Mouse (Mus musculus) embryonic facial prominence, embryonic 12.5 days (tissue): Measurements from ENCODE around the gene Kank1. TPM values are rescaled to one million over a fixed set of nuclear protein-coding genes. Genes with fewer than 3 reads are reported as not detected.
A peak's percentile ranks its signal among the peaks of the same experiment; 100 is the strongest.

Experiments
- ATAC-seq: fragments of 200-750 bp; cut with Nextera tagmentation; 2 replicates; pipeline ENCODE4 v1.8.0; 2017; ENCODE audit not compliant: insufficient number of reproducible peaks, insufficient read depth, low FRiP score, low TSS enrichment
- H3K27ac ChIP-seq: fragments of 300-500 bp; sonication (generic); 2 replicates; pipeline ENCODE4 v1.5.1; 2016; ENCODE audit warnings: mild to moderate bottlenecking
- H3K27me3 ChIP-seq: fragments of 300-500 bp; sonication (generic); 2 replicates; pipeline ENCODE4 v1.6.1; 2016; ENCODE audit warnings: mild to moderate bottlenecking, moderate library complexity
- H3K36me3 ChIP-seq: fragments of 300-500 bp; sonication (generic); 2 replicates; pipeline ENCODE4 v1.6.1; 2016; ENCODE audit warnings: mild to moderate bottlenecking
- H3K4me1 ChIP-seq: fragments of 300-500 bp; sonication (generic); 2 replicates; pipeline ENCODE4 v1.6.1; 2016
- H3K4me2 ChIP-seq: fragments of 300-500 bp; sonication (generic); replicated peaks from 2 replicates; pipeline ENCODE4 v1.6.1; 2016; ENCODE audit warnings: mild to moderate bottlenecking, moderate library complexity
- H3K4me3 ChIP-seq: fragments of 300-500 bp; sonication (generic); 2 replicates; pipeline ENCODE4 v1.5.1; 2016; ENCODE audit warnings: mild to moderate bottlenecking
- H3K9ac ChIP-seq: fragments of 300-500 bp; sonication (generic); 2 replicates; pipeline ENCODE4 v1.6.1; 2016; ENCODE audit warnings: mild to moderate bottlenecking, moderate library complexity
- H3K9me3 ChIP-seq: fragments of 300-500 bp; sonication (generic); 2 replicates; pipeline ENCODE4 v1.6.1; 2016; ENCODE audit warnings: mild to moderate bottlenecking, moderate library complexity
- WGBS: fragments of 180-500 bp; shearing (Covaris S2); methylation state at CpG from one replicate; pipeline ENCODE4 v1.1.7; 2016; 5-methylcytosine and 5-hydroxymethylcytosine counted together
- polyA plus RNA-seq: library from polyadenylated mRNA; unstranded; fragments of >200 nt; fragmentation: Nextera tagmentation; extraction: Ambion mirVana; gene quantifications from 2 replicates; pipeline ENCODE4 v1.2.1, GENCODE M21; 2016

Kank1 gene
- polyA plus RNA-seq, 1 experiment from 2014 or later: 27.6 TPM

DNA sequence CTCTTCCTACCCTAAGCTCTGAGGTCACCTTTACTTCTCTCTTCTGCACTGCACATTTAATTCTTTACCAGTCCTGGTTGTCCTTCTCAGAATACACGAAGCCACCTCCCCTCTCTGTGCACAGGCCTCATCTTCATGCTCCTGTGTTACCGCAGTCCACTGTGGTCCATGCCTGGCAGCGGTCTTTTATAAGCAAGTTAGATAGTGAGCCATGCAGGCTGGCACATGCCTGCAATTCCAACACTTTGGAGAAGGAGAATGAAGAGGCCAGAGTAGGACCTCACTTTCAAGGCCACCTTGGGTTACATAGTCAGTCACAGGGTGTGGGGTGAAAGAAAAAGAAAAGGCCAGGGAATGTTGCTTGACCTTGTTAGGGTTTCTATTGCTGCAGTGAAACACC, 16.9 kb downstream of the Kank1 start:
- H3K27me3 ChIP-seq: no peaks in the 10 kb centered on the region
- H3K9ac ChIP-seq: no peak overlapping the region
- no peaks in the 10 kb centered on the region for H3K4me1 ChIP-seq
- no peak overlapping the region for H3K27ac ChIP-seq
- H3K4me3 ChIP-seq: no peak overlapping the region
- no peaks in the 10 kb centered on the region for H3K9me3 ChIP-seq
- 83% methylated on average over 3 of the region's 3 CpGs for WGBS
- ATAC-seq: no peak
- no peaks in the 10 kb centered on the region for H3K36me3 ChIP-seq
- no peak overlapping the region for H3K4me2 ChIP-seq

DNA sequence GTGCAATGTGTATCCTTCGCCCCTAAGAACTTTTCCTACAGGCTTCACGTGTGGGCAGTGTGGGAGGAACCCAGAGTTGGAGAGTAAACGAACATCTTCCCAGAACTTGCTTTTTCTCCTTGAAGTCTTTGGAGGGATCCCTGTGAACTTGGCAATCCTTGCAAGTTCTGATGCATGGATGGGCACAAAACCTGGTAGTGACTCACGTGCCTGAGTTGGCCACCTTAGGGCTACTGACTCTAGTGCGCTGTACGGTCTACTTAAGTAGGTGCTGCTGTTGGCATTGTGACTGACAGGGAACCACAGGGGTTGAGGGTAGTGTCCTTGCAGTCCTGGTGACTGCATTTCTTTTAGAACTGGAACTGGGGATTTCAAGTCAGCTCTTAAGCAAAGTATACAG, 21.5 kb downstream of the Kank1 start:
- no peaks in the 10 kb centered on the region for H3K4me1 ChIP-seq

GRCm38 (mm10) chr19:25266181-25266580, 29.4 kb downstream of the Kank1 start:
- Histone ChIP-seq H3K4me1 (peaks cover 7% of the 10 kb centered on the region; the same call in 1 of the 2 replicates), H3K4me2 (no peak overlapping the region), H3K36me3 (no peaks in the 10 kb centered on the region), H3K9me3 (no peaks in the 10 kb centered on the region), H3K27ac (no peak overlapping the region), H3K27me3 (no peaks in the 10 kb centered on the region), H3K9ac (no peak overlapping the region), H3K4me3 (no peak overlapping the region)
- WGBS: 67% methylated on average over 9 of the region's 9 CpGs
- no peak for ATAC-seq

More for the DNA sequence above, 21.5 kb downstream of the Kank1 start:
- Histone ChIP-seq H3K9ac (no peak overlapping the region), H3K27me3 (no peaks in the 10 kb centered on the region), H3K4me3 (no peak overlapping the region), H3K4me2 (no peak overlapping the region), H3K27ac (no peak overlapping the region), H3K9me3 (no peaks in the 10 kb centered on the region), H3K36me3 (no peaks in the 10 kb centered on the region)
- WGBS: 88% methylated on average over 6 of the region's 6 CpGs
- ATAC-seq: no peak

DNA sequence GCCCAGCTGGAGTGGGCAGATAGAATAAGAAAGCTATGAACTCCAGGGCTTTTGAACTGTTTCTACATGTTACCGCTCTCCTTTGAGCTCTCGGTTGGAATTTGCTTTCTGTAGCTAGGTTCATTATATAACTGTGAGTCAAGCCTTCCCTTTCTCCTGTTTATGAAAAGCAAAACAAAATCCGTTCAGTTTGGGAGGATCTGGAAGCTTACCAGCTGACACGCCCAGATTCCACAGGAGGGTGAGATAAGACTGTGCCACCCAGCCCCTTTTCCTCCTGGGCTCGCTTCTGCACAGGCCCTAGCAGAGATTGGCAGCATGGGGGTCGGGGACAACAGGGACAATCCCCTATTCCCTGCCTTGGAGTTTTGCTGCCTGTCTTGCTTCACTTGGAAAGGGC, 30.5 kb downstream of the Kank1 start:
- Histone ChIP-seq H3K9ac (no peak overlapping the region), H3K4me1 (peaks cover 8% of the 10 kb centered on the region; the same call in 1 of the 2 replicates), H3K4me2 (no peak overlapping the region), H3K4me3 (no peak overlapping the region), H3K9me3 (no peaks in the 10 kb centered on the region), H3K27ac (no peak overlapping the region), H3K36me3 (no peaks in the 10 kb centered on the region), H3K27me3 (no peaks in the 10 kb centered on the region)
- ATAC-seq: no peak
- 47% methylated on average over 6 of the region's 6 CpGs for WGBS

GRCm38 (mm10) chr19:25268532-25268931, 31.8 kb downstream of the Kank1 start:
- no peak overlapping the region for H3K4me3 ChIP-seq
- H3K4me1 ChIP-seq: peaks cover 8% of the 10 kb centered on the region; the same call in 1 of the 2 replicates
- no peaks in the 10 kb centered on the region for H3K36me3 ChIP-seq
- H3K4me2 ChIP-seq: no peak overlapping the region
- no peak for ATAC-seq
- no peaks in the 10 kb centered on the region for H3K9me3 ChIP-seq
- no peaks in the 10 kb centered on the region for H3K27me3 ChIP-seq
- H3K27ac ChIP-seq: no peak overlapping the region
- no peak overlapping the region for H3K9ac ChIP-seq
- WGBS: 88% methylated on average over 6 of the region's 6 CpGs

GRCm38 (mm10) chr19:25271591-25271990, 34.8 kb downstream of the Kank1 start:
- Histone ChIP-seq H3K36me3 (no peaks in the 10 kb centered on the region), H3K4me3 (no peak overlapping the region), H3K27me3 (no peaks in the 10 kb centered on the region), H3K9ac (no peak overlapping the region), H3K4me2 (no peak overlapping the region), H3K27ac (no peak overlapping the region), H3K9me3 (no peaks in the 10 kb centered on the region), H3K4me1 (peaks cover 12% of the 10 kb centered on the region; the same call in 1 of the 2 replicates)
- no peak for ATAC-seq
- WGBS: 48% methylated on average over 9 of the region's 9 CpGs

DNA sequence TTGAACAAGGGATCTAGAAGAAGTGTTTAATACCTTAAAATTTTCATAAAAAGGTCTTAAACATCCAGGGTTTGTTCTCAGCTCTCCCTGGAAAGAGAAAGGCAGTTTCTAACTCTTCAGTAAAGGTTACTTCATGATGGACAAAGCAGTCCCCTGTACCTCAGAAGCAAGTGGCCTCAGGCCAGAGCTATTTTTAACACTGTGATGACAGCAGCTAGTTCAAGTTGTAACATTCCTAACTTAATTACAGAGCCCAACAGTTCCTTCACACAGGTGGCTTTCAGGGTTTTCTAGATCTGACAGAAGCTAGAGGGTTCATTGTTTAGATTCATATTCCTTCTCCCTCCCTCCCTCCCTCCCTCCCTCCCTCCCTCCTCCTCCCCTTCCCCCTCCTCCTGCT, 36.4 kb downstream of the Kank1 start:
- 0 out of 2 replicates have a peak overlapping the region, but pooled peaks have one; percentile 51 for H3K27ac ChIP-seq
- no peak for ATAC-seq

GRCm38 (mm10) chr19:25276600-25277395, 40.0 kb downstream of the Kank1 start:
- ATAC-seq: no peak
- no peak overlapping the region for H3K4me3 ChIP-seq
- no peaks in the 10 kb centered on the region for H3K27me3 ChIP-seq
- H3K4me1 ChIP-seq: peaks cover 13% of the 10 kb centered on the region
- no peak overlapping the region for H3K27ac ChIP-seq
- H3K9ac ChIP-seq: no peak overlapping the region
- H3K9me3 ChIP-seq: no peaks in the 10 kb centered on the region
- WGBS: 80% methylated on average over 15 of the region's 15 CpGs
- no peaks in the 10 kb centered on the region for H3K36me3 ChIP-seq
- no peak overlapping the region for H3K4me2 ChIP-seq

More for the DNA sequence above, 36.4 kb downstream of the Kank1 start:
- no peaks in the 10 kb centered on the region for H3K27me3 ChIP-seq
- H3K9ac ChIP-seq: no peak overlapping the region
- no peak overlapping the region for H3K4me2 ChIP-seq
- H3K9me3 ChIP-seq: no peaks in the 10 kb centered on the region
- no peaks in the 10 kb centered on the region for H3K36me3 ChIP-seq
- no peak overlapping the region for H3K4me3 ChIP-seq
- H3K4me1 ChIP-seq: peaks cover 15% of the 10 kb centered on the region

DNA sequence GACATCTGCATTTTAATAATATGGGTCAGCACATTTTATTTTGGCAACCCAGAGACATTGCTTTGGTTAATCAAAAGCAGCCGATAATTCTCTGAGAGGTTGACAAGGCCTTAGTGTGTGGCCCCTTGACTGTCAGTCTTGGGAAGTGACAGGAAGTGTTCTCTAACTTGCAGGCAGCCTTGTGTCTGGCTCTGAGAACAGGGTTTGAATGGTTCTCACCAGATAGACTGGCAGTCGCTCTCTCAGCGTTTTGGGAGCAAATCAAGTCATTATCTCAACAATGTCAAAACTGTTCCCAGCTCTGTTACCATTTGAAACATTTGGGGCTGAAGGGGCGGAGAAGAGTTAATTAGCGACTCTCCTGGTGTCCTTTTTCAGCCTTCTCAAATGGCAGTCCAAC, 41.0 kb downstream of the Kank1 start:
- 10% methylated on average over 5 of the region's 5 CpGs for WGBS
- H3K36me3 ChIP-seq: no peaks in the 10 kb centered on the region
- peaks cover 13% of the 10 kb centered on the region for H3K4me1 ChIP-seq

DNA sequence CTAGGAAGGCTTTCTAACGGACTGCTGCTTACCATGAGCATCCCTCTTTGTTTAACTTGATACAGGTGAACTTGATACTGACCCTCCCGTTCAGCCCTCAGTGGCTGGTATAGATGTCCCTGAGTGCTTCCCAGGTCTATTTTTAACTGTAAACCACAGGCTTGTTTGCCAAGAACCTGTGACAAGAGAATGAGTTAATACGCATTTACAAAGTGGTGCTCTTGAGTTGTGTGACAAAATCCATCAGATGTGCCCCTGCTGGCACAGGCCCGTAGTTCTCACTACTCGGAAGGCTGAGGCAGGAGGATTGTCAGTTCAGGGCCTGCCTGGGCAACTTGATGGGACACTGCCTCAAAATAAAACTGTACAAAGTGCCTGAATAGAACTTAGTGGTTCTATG, 42.8 kb downstream of the Kank1 start:
- Histone ChIP-seq H3K36me3 (no peaks in the 10 kb centered on the region), H3K27me3 (no peaks in the 10 kb centered on the region), H3K4me1 (peaks cover 13% of the 10 kb centered on the region), H3K9me3 (no peaks in the 10 kb centered on the region), H3K4me3 (no peak overlapping the region), H3K27ac (no peak overlapping the region), H3K4me2 (no peak overlapping the region), H3K9ac (no peak overlapping the region)
- 79% methylated on average over 5 of the region's 5 CpGs for WGBS
- ATAC-seq: no peak

More for the DNA sequence above, 41.0 kb downstream of the Kank1 start:
- ATAC-seq: no peak
- H3K4me3 ChIP-seq: no peak overlapping the region
- no peak overlapping the region for H3K9ac ChIP-seq
- no peak overlapping the region for H3K27ac ChIP-seq
- H3K4me2 ChIP-seq: no peak overlapping the region
- H3K27me3 ChIP-seq: no peaks in the 10 kb centered on the region
- no peaks in the 10 kb centered on the region for H3K9me3 ChIP-seq

- WGBS: 71% methylated on average over 2 of the region's 2 CpGs
- no peak overlapping the region for H3K9ac ChIP-seq
- ATAC-seq: no peak
- H3K4me3 ChIP-seq: no peak overlapping the region
- H3K9me3 ChIP-seq: no peaks in the 10 kb centered on the region
- H3K36me3 ChIP-seq: no peaks in the 10 kb centered on the region
- no peak overlapping the region for H3K4me2 ChIP-seq
- no peaks in the 10 kb centered on the region for H3K4me1 ChIP-seq
- H3K27me3 ChIP-seq: no peaks in the 10 kb centered on the region
- H3K27ac ChIP-seq: no peak overlapping the region
These were observed 46.9 kb downstream of the Kank1 start for GRCm38 (mm10) chr19:25283665-25284064.

DNA sequence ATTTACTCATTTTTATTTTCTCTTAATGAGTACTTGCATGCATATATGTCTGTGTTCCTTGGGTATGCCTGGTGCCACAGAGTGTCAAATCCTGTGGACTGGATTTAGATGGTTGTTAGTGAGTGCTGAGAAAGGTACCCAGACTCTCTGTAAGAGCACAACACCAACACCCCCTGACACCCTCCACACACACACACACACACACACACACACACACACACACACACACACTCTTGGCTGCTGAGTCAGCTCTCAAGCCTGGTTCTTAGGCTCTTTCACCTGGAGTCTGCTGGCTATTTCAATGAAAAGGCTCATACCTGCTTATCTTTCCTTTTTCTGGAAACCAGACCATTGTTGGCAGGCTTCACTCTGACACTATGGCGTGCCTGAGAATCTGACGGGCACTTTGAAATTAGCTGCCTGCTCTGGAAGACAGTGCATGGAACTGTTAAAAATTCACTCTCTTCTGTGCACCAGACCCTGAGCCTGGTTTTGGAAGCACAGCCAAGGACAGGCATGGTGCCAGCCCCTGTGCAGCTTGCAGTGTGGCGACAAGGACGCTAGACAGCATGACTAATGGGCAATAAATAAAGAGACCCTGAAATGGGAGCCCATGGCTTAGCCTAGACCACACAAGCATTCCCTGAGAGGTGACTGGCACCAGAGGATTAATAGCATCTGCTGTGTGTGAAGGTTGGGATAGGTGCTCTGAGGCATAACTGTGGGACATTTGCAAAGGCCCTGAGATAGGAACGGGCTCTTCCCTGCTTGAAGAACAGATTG, 49.2 kb downstream of the Kank1 start:
- Histone ChIP-seq H3K27me3 (no peaks in the 10 kb centered on the region), H3K27ac (no peak overlapping the region), H3K9me3 (no peaks in the 10 kb centered on the region), H3K36me3 (no peaks in the 10 kb centered on the region), H3K4me1 (no peaks in the 10 kb centered on the region), H3K9ac (no peak overlapping the region), H3K4me2 (no peak overlapping the region), H3K4me3 (no peak overlapping the region)
- 58% methylated on average over 5 of the region's 5 CpGs for WGBS
- no peak for ATAC-seq
